Mouse (Mus musculus) midbrain, embryonic 11.5 days (tissue): Measurements from ENCODE around the gene Ctf2. TPM values are rescaled to one million over a fixed set of nuclear protein-coding genes. Genes with fewer than 3 reads are reported as not detected.

Experiments used
- ATAC-seq: fragments of 200-750 bp; cut with Nextera tagmentation; 2 replicates; pipeline ENCODE4 v1.8.0; 2017; ENCODE audit warnings: moderate TSS enrichment, moderate library complexity; ENCODE audit not compliant: low FRiP score
- DNase-seq: peaks from one replicate; pipeline ENCODE4 v3.0.0; 2015; ENCODE audit warnings: low spot score; ENCODE audit errors: missing footprints
- H3K27ac ChIP-seq: fragments of 300-500 bp; sonication (generic); 2 replicates; pipeline ENCODE4 v1.5.1; 2014; ENCODE audit warnings: low read depth, low read length
- H3K27me3 ChIP-seq: fragments of 300-500 bp; sonication (generic); 2 replicates; pipeline ENCODE4 v1.6.1; 2014; ENCODE audit warnings: mild to moderate bottlenecking, low read length, moderate library complexity, mixed read lengths; ENCODE audit not compliant: control insufficient read depth, insufficient read depth
- H3K36me3 ChIP-seq: fragments of 300-500 bp; sonication (generic); 2 replicates; pipeline ENCODE4 v1.6.1; 2014; ENCODE audit warnings: mild to moderate bottlenecking, low read length, moderate library complexity, mixed read lengths; ENCODE audit not compliant: control insufficient read depth, insufficient read depth
- H3K4me1 ChIP-seq: fragments of 300-500 bp; sonication (generic); 2 replicates; pipeline ENCODE4 v1.6.1; 2014; ENCODE audit warnings: low read length; ENCODE audit not compliant: control insufficient read depth, insufficient read depth
- H3K4me2 ChIP-seq: fragments of 300-500 bp; sonication (generic); 2 replicates; pipeline ENCODE4 v1.6.1; 2014; ENCODE audit warnings: mild to moderate bottlenecking, moderate library complexity
- H3K4me3 ChIP-seq: fragments of 300-500 bp; sonication (generic); 2 replicates; pipeline ENCODE4 v1.5.1; 2014; ENCODE audit warnings: low read depth, low read length
- H3K9ac ChIP-seq: fragments of 300-500 bp; sonication (generic); 2 replicates; pipeline ENCODE4 v1.6.1; 2014; ENCODE audit warnings: low read length
- H3K9me3 ChIP-seq: fragments of 300-500 bp; sonication (generic); 2 replicates; pipeline ENCODE4 v1.6.1; 2016; ENCODE audit warnings: low read length; ENCODE audit not compliant: control insufficient read depth
- WGBS: fragments of 180-500 bp; shearing (Covaris S2); extraction: QIAGEN DNeasy Blood & Tissue Kit; methylation state at CpG from one replicate; pipeline ENCODE4 v1.1.7; 2014; 5-methylcytosine and 5-hydroxymethylcytosine counted together
- polyA plus RNA-seq: library from polyadenylated mRNA; unstranded; fragments of >200 nt; fragmentation: Nextera tagmentation; extraction: Ambion mirVana; gene quantifications from 2 replicates; pipeline ENCODE4 v1.2.1, GENCODE M21; 2014

Gene Ctf2
- polyA plus RNA-seq, 1 experiment from 2014 or later, result 0.12 TPM

DNA sequence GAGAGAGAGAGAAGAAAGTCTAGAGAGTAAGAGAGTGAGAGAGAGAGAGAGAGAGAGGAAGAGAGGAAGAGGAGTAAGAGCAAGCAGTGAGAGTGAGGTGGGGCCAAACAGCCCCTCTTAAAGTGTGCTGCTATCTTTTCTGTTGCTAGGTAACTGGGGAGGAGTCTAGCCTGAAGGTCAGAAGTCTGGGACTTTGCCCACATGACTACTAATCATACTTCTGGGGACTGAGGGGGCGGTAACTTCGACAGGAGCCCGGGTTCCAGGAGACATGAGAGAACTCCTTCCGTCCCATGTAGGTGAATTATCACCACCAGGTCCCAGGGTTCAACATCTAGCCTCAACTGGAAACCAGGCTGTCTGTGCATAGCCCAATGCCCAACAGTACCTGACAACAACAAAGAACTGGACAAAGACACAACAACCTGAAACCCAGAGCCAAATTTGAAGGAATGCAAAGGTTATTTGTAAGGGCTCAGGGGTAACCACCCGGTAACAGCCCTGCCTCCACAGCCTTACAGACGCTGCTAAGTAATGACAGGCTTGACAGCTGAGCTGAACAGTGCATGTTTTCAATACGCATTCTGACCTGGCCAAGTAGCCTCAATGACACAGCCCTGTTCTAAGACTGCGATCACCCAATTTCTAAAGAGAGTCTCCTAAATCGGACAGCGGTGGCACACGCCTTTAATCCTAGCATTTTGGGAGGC is 45.1 kb downstream of the Ctf2 start:
- 86% methylated on average over 11 of the region's 11 CpGs for WGBS

DNA sequence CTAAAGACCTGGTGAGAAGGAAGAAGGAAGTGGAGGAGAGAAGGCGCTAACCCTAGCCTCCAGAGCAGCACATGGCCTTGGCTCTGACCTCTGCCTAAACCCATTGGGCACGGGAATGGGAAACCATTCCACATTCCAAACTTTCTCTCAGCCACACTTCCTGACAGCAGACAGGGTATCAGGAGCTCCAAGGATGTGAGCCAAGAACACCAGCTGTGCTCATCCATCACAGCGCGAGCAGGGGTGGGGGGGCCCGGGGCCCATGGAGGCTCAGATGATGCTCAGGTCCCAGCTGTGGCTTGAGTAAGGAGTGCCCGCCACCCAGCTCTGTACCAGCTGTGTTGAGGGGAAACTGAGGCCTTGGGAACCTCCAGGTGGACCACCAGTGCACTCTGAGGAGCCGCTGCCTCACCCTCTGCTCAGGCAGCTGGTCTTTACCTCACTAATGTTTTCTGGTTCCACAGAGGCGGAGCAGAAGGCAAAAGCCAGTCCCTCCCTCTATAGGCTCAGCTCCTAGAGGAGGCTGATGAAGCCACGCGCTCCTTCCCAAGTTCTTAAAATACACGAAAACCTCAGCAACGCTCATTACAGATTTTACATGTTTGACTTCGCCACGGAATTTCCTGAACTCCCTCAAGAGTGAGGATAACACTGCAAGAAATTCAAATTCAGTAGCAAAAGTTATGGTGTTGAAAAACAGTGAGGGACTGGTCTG is 46.5 kb downstream of the Ctf2 start:
- Histone ChIP-seq H3K9ac (no peak overlapping the region), H3K27me3 (no peaks in the 10 kb centered on the region), H3K4me3 (no peak overlapping the region), H3K27ac (no peak overlapping the region), H3K9me3 (no peaks in the 10 kb centered on the region), H3K4me2 (no peak overlapping the region), H3K36me3 (no peaks in the 10 kb centered on the region), H3K4me1 (no peaks in the 10 kb centered on the region)
- ATAC-seq, result no peak
- DNase-seq, result no peak
- WGBS, result 80% methylated on average over 14 of the region's 14 CpGs

More for the DNA sequence above, 45.1 kb downstream of the Ctf2 start:
- no peak overlapping the region for H3K4me2 ChIP-seq
- no peak for ATAC-seq
- no peak for DNase-seq
- H3K4me3 ChIP-seq, result no peak overlapping the region
- no peaks in the 10 kb centered on the region for H3K9me3 ChIP-seq
- H3K4me1 ChIP-seq, result peaks cover 6% of the 10 kb centered on the region
- no peak overlapping the region for H3K9ac ChIP-seq
- no peaks in the 10 kb centered on the region for H3K36me3 ChIP-seq
- no peaks in the 10 kb centered on the region for H3K27me3 ChIP-seq
- no peak overlapping the region for H3K27ac ChIP-seq

DNA sequence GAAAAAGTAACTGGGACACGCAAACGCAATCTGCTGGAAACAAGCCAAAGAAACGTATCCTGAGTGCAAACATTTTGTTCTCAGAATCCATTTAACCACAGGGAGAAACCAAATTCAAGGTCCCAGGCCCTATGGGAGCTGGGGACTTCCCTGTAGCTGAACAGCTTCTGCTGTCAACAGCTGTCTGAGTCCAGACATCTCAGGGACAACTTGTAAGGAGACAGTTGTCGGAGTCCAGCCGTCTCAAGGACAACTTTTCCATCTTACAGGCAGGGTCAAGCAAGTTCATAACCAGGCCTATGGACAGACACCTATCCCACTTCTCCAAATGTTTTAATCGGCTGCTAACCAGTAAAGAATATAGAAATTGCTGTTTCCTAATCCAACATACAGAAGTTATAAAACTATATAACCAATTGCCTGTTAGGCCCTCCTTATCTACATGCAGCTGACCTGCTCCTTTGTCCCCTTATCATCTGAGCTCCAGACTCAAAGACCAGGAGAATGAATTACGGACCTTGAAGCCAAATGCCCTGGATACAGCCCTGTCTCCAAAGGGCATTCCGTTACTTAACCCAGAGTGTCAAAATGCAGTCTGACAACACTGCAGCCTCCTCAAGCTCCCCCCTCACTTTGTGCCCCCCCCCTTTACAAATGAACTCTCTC is 49.9 kb downstream of the Ctf2 start:
- WGBS, result 90% methylated on average over 8 of the region's 8 CpGs
- DNase-seq, result peak; percentile 61
- no peaks in the 10 kb centered on the region for H3K9me3 ChIP-seq
- no peaks in the 10 kb centered on the region for H3K36me3 ChIP-seq
- no peak for ATAC-seq
- no peak overlapping the region for H3K4me2 ChIP-seq
- no peaks in the 10 kb centered on the region for H3K4me1 ChIP-seq
- H3K4me3 ChIP-seq, result no peak overlapping the region
- H3K27ac ChIP-seq, result no peak overlapping the region
- H3K27me3 ChIP-seq, result no peaks in the 10 kb centered on the region
- H3K9ac ChIP-seq, result no peak overlapping the region

DNA sequence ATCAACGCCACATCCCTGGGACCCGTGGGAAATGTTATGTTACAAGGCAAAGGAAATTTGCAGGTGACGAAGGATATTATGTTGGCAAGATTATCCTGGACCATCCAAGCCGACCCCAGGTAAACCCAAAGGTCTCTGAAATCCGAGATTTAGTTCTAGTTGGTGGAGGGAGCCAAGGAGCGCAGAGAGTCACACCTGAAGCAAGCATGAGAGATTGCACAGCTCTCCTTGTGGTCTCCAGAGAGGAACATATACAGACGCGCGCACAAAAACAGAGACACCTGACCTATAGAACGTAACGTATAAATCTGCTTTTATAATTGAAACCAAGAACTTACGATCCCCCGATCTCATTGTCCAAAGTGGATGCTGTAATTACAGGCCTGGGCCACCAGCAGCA is 51.4 kb downstream of the Ctf2 start:
- Histone ChIP-seq H3K36me3 (no peaks in the 10 kb centered on the region), H3K9me3 (no peaks in the 10 kb centered on the region), H3K27me3 (no peaks in the 10 kb centered on the region), H3K4me3 (no peak overlapping the region), H3K4me2 (no peak overlapping the region), H3K27ac (no peak overlapping the region), H3K9ac (no peak overlapping the region), H3K4me1 (no peaks in the 10 kb centered on the region)
- WGBS, result 92% methylated on average over 13 of the region's 13 CpGs
- DNase-seq, result peak; percentile 69
- no peak for ATAC-seq

DNA sequence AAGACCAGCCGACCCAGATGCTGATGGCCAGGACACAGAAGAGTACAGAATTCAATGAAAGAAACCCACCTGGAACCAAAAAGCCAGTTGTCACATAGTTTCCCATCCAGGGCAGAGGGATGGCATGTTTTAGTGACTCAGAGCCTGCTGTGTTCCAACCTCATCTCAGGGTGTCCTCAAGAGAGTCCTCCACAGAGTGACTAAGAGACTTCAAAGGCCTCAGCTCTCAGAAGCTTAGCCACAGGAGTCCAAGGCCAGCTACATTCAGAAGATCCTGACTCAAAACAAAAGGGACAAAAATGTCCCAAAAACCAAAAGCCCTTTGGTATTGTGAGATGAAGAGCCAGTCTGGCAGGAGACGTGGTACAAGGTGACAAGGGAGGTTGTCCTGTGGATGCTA is 53.2 kb downstream of the Ctf2 start:
- Histone ChIP-seq H3K27me3 (no peaks in the 10 kb centered on the region), H3K27ac (no peak overlapping the region), H3K4me2 (no peak overlapping the region), H3K4me3 (no peak overlapping the region), H3K36me3 (no peaks in the 10 kb centered on the region), H3K4me1 (no peaks in the 10 kb centered on the region), H3K9ac (no peak overlapping the region), H3K9me3 (no peaks in the 10 kb centered on the region)
- DNase-seq (no peak), ATAC-seq (no peak)
- WGBS, result 60% methylated on average over 2 of the region's 2 CpGs

DNA sequence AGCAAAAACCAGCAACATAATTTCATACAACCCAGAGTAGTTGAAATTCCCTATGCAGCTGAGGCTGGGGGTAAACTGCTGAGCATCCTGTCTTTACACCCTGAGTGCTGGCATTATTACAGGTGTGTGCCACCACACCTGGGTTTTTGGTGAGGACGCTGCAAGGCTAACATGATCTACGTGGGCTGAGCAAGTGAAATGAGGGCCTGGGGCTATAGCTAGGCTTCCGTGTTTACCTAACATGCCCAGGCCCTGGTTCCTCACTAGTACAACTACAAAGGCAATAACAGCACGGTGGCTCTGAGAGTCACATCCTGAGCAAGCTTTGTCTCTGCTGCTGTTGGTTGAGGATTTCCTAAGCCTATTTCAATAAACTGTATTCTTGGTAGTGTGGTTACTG is 54.4 kb downstream of the Ctf2 start:
- no peak for ATAC-seq
- 90% methylated on average over 4 of the region's 4 CpGs for WGBS

DNA sequence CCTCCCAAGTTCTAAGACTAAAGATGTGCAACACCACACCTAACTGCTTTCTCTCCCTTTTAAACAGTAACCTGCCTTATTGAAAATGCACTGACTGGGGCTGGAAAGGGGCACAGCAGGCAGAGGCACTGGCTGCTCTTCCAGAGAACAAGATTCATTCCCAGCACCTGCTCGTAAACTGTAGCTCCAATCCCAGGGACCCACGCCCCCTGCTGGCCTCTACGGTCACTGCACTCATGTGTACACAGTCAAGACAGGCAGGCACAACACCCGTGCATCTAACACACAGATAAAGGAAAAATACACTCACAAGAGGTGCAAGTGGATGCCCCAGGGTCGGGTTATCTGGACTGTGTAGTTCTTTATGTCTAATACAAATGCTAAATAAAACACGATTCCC is 54.9 kb downstream of the Ctf2 start:
- DNase-seq (peak; percentile 90), ATAC-seq (no peak)
- H3K4me1 ChIP-seq, result no peaks in the 10 kb centered on the region
- H3K36me3 ChIP-seq, result no peaks in the 10 kb centered on the region
- no peak overlapping the region for H3K9ac ChIP-seq
- no peak overlapping the region for H3K4me2 ChIP-seq
- no peaks in the 10 kb centered on the region for H3K9me3 ChIP-seq
- 70% methylated on average over 6 of the region's 6 CpGs for WGBS
- H3K27ac ChIP-seq, result no peak overlapping the region
- H3K4me3 ChIP-seq, result no peak overlapping the region
- H3K27me3 ChIP-seq, result no peaks in the 10 kb centered on the region

More for the DNA sequence above, 54.4 kb downstream of the Ctf2 start:
- H3K4me1 ChIP-seq, result no peaks in the 10 kb centered on the region
- H3K4me3 ChIP-seq, result no peak overlapping the region
- H3K9ac ChIP-seq, result no peak overlapping the region
- DNase-seq, result peak; percentile 8
- no peak overlapping the region for H3K4me2 ChIP-seq
- H3K36me3 ChIP-seq, result no peaks in the 10 kb centered on the region
- no peaks in the 10 kb centered on the region for H3K9me3 ChIP-seq
- no peak overlapping the region for H3K27ac ChIP-seq
- H3K27me3 ChIP-seq, result no peaks in the 10 kb centered on the region

DNA sequence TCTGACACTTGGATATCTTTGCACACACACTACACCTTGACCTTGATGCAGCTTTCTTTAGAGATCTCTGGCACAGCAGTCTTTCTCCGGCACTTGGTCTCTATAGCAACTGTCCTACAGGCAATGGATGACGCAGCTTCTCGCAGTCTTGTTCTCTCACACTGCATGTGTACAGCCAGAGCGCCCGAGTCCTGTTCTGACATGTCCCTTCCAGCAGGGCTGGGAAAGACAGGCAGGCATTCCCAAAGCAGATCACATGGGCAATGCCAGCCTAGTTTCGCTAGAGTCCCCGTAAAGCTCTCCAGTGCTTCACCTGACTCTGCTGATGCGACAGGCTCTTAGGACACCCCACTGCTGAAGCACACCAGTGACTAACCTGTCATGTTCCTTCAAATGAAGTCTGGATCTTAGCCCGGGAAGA is 56.6 kb downstream of the Ctf2 start:
- DNase-seq (no peak), ATAC-seq (0 out of 2 replicates have a peak, but pooled peaks have one; percentile 24)
- H3K4me1 ChIP-seq, result no peaks in the 10 kb centered on the region
- H3K9me3 ChIP-seq, result no peaks in the 10 kb centered on the region
- 78% methylated on average over 9 of the region's 9 CpGs for WGBS
- H3K27ac ChIP-seq, result no peak overlapping the region
- H3K27me3 ChIP-seq, result no peaks in the 10 kb centered on the region
- H3K9ac ChIP-seq, result no peak overlapping the region
- H3K4me2 ChIP-seq, result no peak overlapping the region
- no peaks in the 10 kb centered on the region for H3K36me3 ChIP-seq
- no peak overlapping the region for H3K4me3 ChIP-seq

DNA sequence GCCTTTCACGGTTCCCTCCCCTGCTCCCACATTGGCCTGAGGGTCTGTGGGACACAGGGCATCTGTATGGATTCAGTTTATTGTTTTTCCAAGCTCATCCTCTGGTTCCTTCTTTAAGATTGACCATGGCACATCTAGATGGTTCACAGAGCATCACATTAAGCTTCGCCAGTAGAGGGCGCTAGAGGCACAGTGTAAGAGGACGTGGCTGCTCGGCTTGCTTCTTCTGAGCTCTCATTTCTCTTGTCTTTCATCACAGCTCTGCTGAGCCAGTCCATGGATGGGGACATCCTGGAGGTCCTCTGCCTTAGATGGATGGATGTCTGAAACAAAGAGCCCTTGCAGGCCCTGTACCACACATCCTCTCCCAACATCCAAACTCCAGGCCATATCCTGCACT is 57.0 kb downstream of the Ctf2 start:
- Histone ChIP-seq H3K4me2 (no peak overlapping the region), H3K9ac (no peak overlapping the region), H3K27me3 (no peaks in the 10 kb centered on the region), H3K27ac (no peak overlapping the region), H3K4me1 (no peaks in the 10 kb centered on the region), H3K36me3 (no peaks in the 10 kb centered on the region), H3K9me3 (no peaks in the 10 kb centered on the region), H3K4me3 (no peak overlapping the region)
- peak; percentile 97 for DNase-seq
- peak; percentile 70; the same call in 1 of the 2 replicates for ATAC-seq
- WGBS, result 3% methylated on average over 5 of the region's 5 CpGs
